Mouse (Mus musculus) C2C12 (cell line): ENCODE results near the gene Rangrf.

Source experiments
- CTCF ChIP-seq: IDR thresholded peaks from one replicate; pipeline ENCODE4 v1.5.1; 2011; ENCODE audit not compliant: control insufficient read depth, insufficient read depth, insufficient read length
- MYOD1 ChIP-seq: IDR thresholded peaks from one replicate; pipeline ENCODE4 v1.6.1; 2011; ENCODE audit warnings: low read depth; ENCODE audit not compliant: control insufficient read depth, insufficient read length

DNA sequence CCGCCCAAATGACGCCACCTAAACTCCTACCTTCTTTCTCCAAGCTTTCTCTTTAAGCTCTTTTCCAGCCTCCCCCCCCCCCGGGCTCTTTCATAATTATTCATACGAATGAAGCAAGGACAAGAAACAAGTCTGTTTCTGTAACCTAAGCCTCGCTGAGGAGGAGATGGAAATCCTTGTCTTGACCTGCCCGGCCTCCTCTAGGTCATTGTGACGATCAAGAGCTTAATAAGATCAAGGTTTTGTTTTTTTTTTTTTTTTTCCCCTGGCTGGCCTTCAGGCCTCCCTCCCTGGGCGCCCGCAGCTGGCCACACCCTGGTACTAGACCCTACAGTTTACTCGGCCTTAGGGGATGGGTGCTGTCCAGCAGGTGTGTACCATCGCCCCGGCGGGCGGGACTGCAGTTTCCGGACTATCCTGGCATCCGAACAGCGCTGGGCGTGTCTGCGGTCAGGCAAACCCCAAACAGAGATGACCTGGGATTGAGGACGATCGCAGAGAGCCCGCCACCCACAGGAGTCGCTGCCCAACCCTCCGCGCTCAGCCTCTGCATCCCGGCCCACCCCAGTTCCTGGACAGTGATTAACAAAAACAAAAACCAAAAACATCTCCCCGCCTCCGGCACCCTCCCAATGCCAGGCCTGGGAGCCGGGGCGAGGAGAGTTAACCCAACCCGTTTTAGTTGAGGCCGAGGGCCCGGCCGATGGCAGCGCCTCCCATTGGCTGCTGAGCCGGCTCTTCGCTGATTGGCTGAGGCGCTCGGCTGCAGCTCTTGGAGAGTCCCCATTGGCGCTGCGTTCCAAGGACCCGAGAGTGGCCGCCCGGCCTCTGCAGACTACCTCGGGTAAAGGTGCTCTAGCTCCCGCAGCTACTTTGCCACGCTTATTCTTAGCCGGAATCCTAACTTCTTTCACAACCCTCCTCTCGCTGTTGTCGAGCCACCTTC, 7.4 kb downstream of the Rangrf start, which contains the start of gene Slc25a35:
- no peak for TF ChIP-seq CTCF
- no peak for TF ChIP-seq MYOD1
